In the genomic region with DNA sequence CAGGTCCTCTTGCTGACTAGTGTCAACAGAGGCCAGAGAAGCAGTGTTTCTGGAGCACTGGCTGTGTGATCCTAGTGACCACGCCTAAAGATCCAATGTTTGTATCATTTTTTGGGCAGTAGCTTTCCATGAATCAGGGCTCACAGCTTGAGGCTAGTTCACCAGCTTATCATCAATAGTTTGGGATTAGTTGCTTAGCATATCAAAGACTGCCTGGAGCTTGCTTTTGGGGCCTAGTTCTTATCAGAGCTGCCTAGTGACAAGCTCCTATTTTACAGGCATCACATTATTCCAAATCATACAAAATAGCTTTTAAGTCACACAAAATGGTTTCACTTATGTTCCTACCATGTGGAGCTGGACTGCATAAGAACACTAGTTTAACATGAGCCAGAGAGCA, we compare ENCODE assay signal across 18 mouse cellular contexts.
"Had no signal": no experiment of that assay in that cellular context is flagged by ENCODE, and none has a peak within 500 bp of the region (broad histone marks: within the 10 kb centered on the region; RNA-seq: fewer than 3 reads in every experiment).

No protein-coding gene starts in this region.

- ATAC-seq: intestine, embryonic 15.5 days; liver, postnatal 0 days had no signal

- H3K4me2 ChIP-seq: intestine, embryonic 15.5 days; limb, embryonic 12.5 days; limb, embryonic 15.5 days; liver, embryonic 11.5 days; lung, embryonic 15.5 days; neural tube, embryonic 13.5 days had no signal

- DNase-seq: kidney, adult 18-20 months; kidney, adult 9 months; kidney, postnatal 14 days; kidney, postnatal 4 days; left cerebral cortex, postnatal 4 days; liver, postnatal 0 days; lung, postnatal 10 days; lung, postnatal 36 days; thymus, adult 18-20 months; thymus, postnatal 36 days had no signal

- H3K4me3 ChIP-seq: intestine, embryonic 15.5 days; limb, embryonic 12.5 days; limb, embryonic 15.5 days; lung, embryonic 15.5 days; megakaryocyte, embryonic 14.5 days; neural tube, embryonic 13.5 days had no signal

- H3K27ac ChIP-seq: intestine, embryonic 15.5 days; limb, embryonic 12.5 days; limb, embryonic 15.5 days; liver, embryonic 14.5 days; lung, embryonic 15.5 days; neural tube, embryonic 13.5 days had no signal

- H3K4me1 ChIP-seq: intestine, embryonic 15.5 days; limb, embryonic 12.5 days; limb, embryonic 15.5 days; lung, embryonic 15.5 days; neural tube, embryonic 13.5 days had no signal

- H3K36me3 ChIP-seq: intestine, embryonic 15.5 days; limb, embryonic 12.5 days; limb, embryonic 15.5 days; lung, embryonic 15.5 days; neural tube, embryonic 13.5 days had no signal

- H3K9me3 ChIP-seq: intestine, embryonic 15.5 days; limb, embryonic 12.5 days; limb, embryonic 15.5 days; lung, embryonic 15.5 days; megakaryocyte, embryonic 14.5 days; neural tube, embryonic 13.5 days had no signal

- H3K9ac ChIP-seq: intestine, embryonic 15.5 days; limb, embryonic 12.5 days; limb, embryonic 15.5 days; liver, embryonic 14.5 days; liver, postnatal 0 days; lung, embryonic 15.5 days; neural tube, embryonic 13.5 days had no signal

- H3K27me3 ChIP-seq: intestine, embryonic 15.5 days; limb, embryonic 12.5 days; limb, embryonic 15.5 days; lung, embryonic 15.5 days; megakaryocyte, embryonic 14.5 days; neural tube, embryonic 13.5 days had no signal
